Comparison of ENCODE assay signal across 7 mouse cellular contexts in genomic region chr7:45162551-45162950, GRCm38 (mm10). TPM values are rescaled to one million over a fixed set of nuclear protein-coding genes. Genes with fewer than 3 reads are reported as not detected.
DNase-seq lines count a peak whose midpoint lies in the region; ATAC-seq and TF ChIP-seq lines count a peak whose summit lies in the region.

No protein-coding gene starts in this region.

- H3K9me3 ChIP-seq in lung, embryonic 16.5 days (ENCODE audit: control insufficient read depth, low read length): no peaks in the 10 kb centered on the region
- no peaks in the 10 kb centered on the region for H3K9me3 ChIP-seq in forebrain, embryonic 14.5 days (replicated peaks; ENCODE audit: control insufficient read depth, low read length)
- H3K9me3 ChIP-seq in limb, embryonic 13.5 days: no peaks in the 10 kb centered on the region
- H3K9me3 ChIP-seq in stomach, embryonic 14.5 days (ENCODE audit: control insufficient read depth, low read depth, low read length): no peaks in the 10 kb centered on the region

- H3K4me3 ChIP-seq in lung, embryonic 16.5 days (ENCODE audit: low read length): peak overlapping the region; percentile 53
- H3K4me3 ChIP-seq in lung, adult 2 months (replicated peaks; ENCODE audit: extremely low read depth, low read depth, low read length): no peak overlapping the region
- H3K4me3 ChIP-seq in forebrain, embryonic 14.5 days (ENCODE audit: low read depth, low read length): peak overlapping the region; percentile 24; the same call in 1 of the 2 replicates
- peak overlapping the region; percentile 40 for H3K4me3 ChIP-seq in limb, embryonic 13.5 days
- peak overlapping the region; percentile 34 for H3K4me3 ChIP-seq in stomach, embryonic 14.5 days (ENCODE audit: low read depth, low read length)

- H3K27me3 ChIP-seq in lung, embryonic 16.5 days (ENCODE audit: control insufficient read depth, insufficient read depth, low read depth, low read length): peaks cover 52% of the 10 kb centered on the region
- H3K27me3 ChIP-seq in forebrain, embryonic 14.5 days (replicated peaks; ENCODE audit: control insufficient read depth, insufficient read depth, low read length): peaks cover 44% of the 10 kb centered on the region
- peaks cover 52% of the 10 kb centered on the region for H3K27me3 ChIP-seq in limb, embryonic 13.5 days
- peaks cover 42% of the 10 kb centered on the region for H3K27me3 ChIP-seq in stomach, embryonic 14.5 days (ENCODE audit: control insufficient read depth, insufficient read depth, low read length)

- peak overlapping the region; percentile 56 for H3K9ac ChIP-seq in lung, embryonic 16.5 days (ENCODE audit: low read length)
- peak overlapping the region; percentile 21; the same call in 1 of the 2 replicates for H3K9ac ChIP-seq in forebrain, embryonic 14.5 days (ENCODE audit: low read length)
- peak overlapping the region; percentile 48; the same call in 1 of the 2 replicates for H3K9ac ChIP-seq in limb, embryonic 13.5 days
- no peak overlapping the region for H3K9ac ChIP-seq in stomach, embryonic 14.5 days (replicated peaks; ENCODE audit: low read depth, low read length)

- peaks cover 9% of the 10 kb centered on the region; the same call in 1 of the 2 replicates for H3K36me3 ChIP-seq in lung, embryonic 16.5 days (ENCODE audit: control insufficient read depth, insufficient read depth, low read length)
- H3K36me3 ChIP-seq in forebrain, embryonic 14.5 days (ENCODE audit: control insufficient read depth, insufficient read depth, low read length): peaks cover 18% of the 10 kb centered on the region; the same call in 1 of the 2 replicates
- H3K36me3 ChIP-seq in limb, embryonic 13.5 days: peaks cover 34% of the 10 kb centered on the region
- H3K36me3 ChIP-seq in stomach, embryonic 14.5 days (ENCODE audit: control insufficient read depth, insufficient read depth, low read length): peaks cover 15% of the 10 kb centered on the region

- peak overlapping the region; percentile 87 for H3K4me2 ChIP-seq in lung, embryonic 16.5 days (ENCODE audit: low read depth, low read length)
- H3K4me2 ChIP-seq in forebrain, embryonic 14.5 days (ENCODE audit: low read length): peak overlapping the region; percentile 56
- peak overlapping the region; percentile 72 for H3K4me2 ChIP-seq in limb, embryonic 13.5 days (replicated peaks)
- peak overlapping the region; percentile 70 for H3K4me2 ChIP-seq in stomach, embryonic 14.5 days (replicated peaks; ENCODE audit: low read depth, low read length)

- no peak overlapping the region for H3K27ac ChIP-seq in lung, embryonic 16.5 days (ENCODE audit: low read length)
- peak overlapping the region; percentile 16; the same call in 1 of the 2 replicates for H3K27ac ChIP-seq in forebrain, embryonic 14.5 days (ENCODE audit: low read depth, low read length)
- H3K27ac ChIP-seq in limb, embryonic 13.5 days: no peak overlapping the region
- no peak overlapping the region for H3K27ac ChIP-seq in stomach, embryonic 14.5 days (ENCODE audit: low read length)

- TF ChIP-seq CTCF in lung, adult 2 months (IDR thresholded peaks at IDR 0.05; ENCODE audit: insufficient read depth, low read length): no peak

- 19% methylated on average over 6 of the region's 6 CpGs for WGBS in lung, embryonic 16.5 days
- 25% methylated on average over 6 of the region's 6 CpGs for WGBS in lung, adult 2 months
- WGBS in forebrain, embryonic 14.5 days: 31% methylated on average over 6 of the region's 6 CpGs
- WGBS in limb, embryonic 13.5 days: 25% methylated on average over 6 of the region's 6 CpGs
- WGBS in stomach, embryonic 14.5 days: 30% methylated on average over 6 of the region's 6 CpGs

- DNase-seq in lung, adult 2 months: no peak
- DNase-seq in forebrain, embryonic 14.5 days (ENCODE audit: low spot score): no peak
- no peak for DNase-seq in urinary bladder, postnatal 4 days (ENCODE audit: low spot score in 2 of 2)
- no peak for DNase-seq in cerebellum, postnatal 4 days (ENCODE audit: low spot score in 2 of 2)

- H3K4me1 ChIP-seq in lung, embryonic 16.5 days (replicated peaks; ENCODE audit: control insufficient read depth, insufficient read depth, low read length): peaks cover 6% of the 10 kb centered on the region
- H3K4me1 ChIP-seq in lung, adult 2 months (ENCODE audit: control insufficient read depth, insufficient read depth, low read length): no peaks in the 10 kb centered on the region
- peaks cover 7% of the 10 kb centered on the region for H3K4me1 ChIP-seq in forebrain, embryonic 14.5 days (ENCODE audit: control insufficient read depth, insufficient read depth, low read length)
- H3K4me1 ChIP-seq in limb, embryonic 13.5 days: peaks cover 13% of the 10 kb centered on the region
- peaks cover 4% of the 10 kb centered on the region; the same call in 1 of the 2 replicates for H3K4me1 ChIP-seq in stomach, embryonic 14.5 days (ENCODE audit: control insufficient read depth, insufficient read depth, low read length)

- no peak for TF ChIP-seq POLR2A in lung, adult 2 months (IDR thresholded peaks at IDR 0.05; ENCODE audit: borderline replicate concordance, extremely low read depth, low read depth, low read length)

- no peak; the same call in 1 of the 2 replicates for ATAC-seq in lung, embryonic 16.5 days (ENCODE audit: low read depth)
- ATAC-seq in forebrain, embryonic 14.5 days: no peak; the same call in 1 of the 2 replicates
- ATAC-seq in limb, embryonic 13.5 days (ENCODE audit: low FRiP score, low read depth): 0 out of 2 replicates have a peak, but pooled peaks have one; percentile 2
- ATAC-seq in stomach, embryonic 14.5 days (ENCODE audit: insufficient number of reproducible peaks, insufficient read depth, low FRiP score, low read depth): no peak; the same call in 1 of the 2 replicates

RNA-seq across cellular contexts. Expression of gene Slc17a7, which starts 1.2 kb away (rescaled TPM):
- 0.34 and 0.99 TPM in 2 replicates for polyA plus RNA-seq in lung, embryonic 16.5 days (2015; fragmentation: Nextera tagmentation; extraction: Ambion mirVana)
- polyA plus RNA-seq in lung, adult 2 months (2012; rRNA removed): 2.4 and 2.7 TPM in 2 replicates
- polyA plus RNA-seq in forebrain, embryonic 14.5 days (2014; fragmentation: Nextera tagmentation; extraction: Ambion mirVana): 14.6 and 15.9 TPM in 2 replicates
- 0.19 and 0.23 TPM in 2 replicates for polyA plus RNA-seq in limb, embryonic 13.5 days (2015; fragmentation: Nextera tagmentation; extraction: Ambion mirVana)
- polyA plus RNA-seq in stomach, embryonic 14.5 days (2014; fragmentation: Nextera tagmentation; extraction: Ambion mirVana): 0.20 TPM in 1 of 2 replicates, not detected in the other

RNA-seq across cellular contexts. Expression of gene Aldh16a1, which starts 8.2 kb away (rescaled TPM):
- polyA plus RNA-seq in lung, embryonic 16.5 days (2015; fragmentation: Nextera tagmentation; extraction: Ambion mirVana): 55.4 and 57.4 TPM in 2 replicates
- 48.6 and 58.5 TPM in 2 replicates for polyA plus RNA-seq in lung, adult 2 months (2012; rRNA removed)
- 24.4 and 26.8 TPM in 2 replicates for polyA plus RNA-seq in forebrain, embryonic 14.5 days (2014; fragmentation: Nextera tagmentation; extraction: Ambion mirVana)
- 45.1 and 46.4 TPM in 2 replicates for polyA plus RNA-seq in limb, embryonic 13.5 days (2015; fragmentation: Nextera tagmentation; extraction: Ambion mirVana)
- 43.4 and 54.1 TPM in 2 replicates for polyA plus RNA-seq in stomach, embryonic 14.5 days (2014; fragmentation: Nextera tagmentation; extraction: Ambion mirVana)

RNA-seq across cellular contexts. Expression of gene Pih1d1, which starts 8.4 kb away (rescaled TPM):
- 99.2 and 100 TPM in 2 replicates for polyA plus RNA-seq in lung, embryonic 16.5 days (2015; fragmentation: Nextera tagmentation; extraction: Ambion mirVana)
- 46.9 and 50.1 TPM in 2 replicates for polyA plus RNA-seq in lung, adult 2 months (2012; rRNA removed)
- 101 and 108 TPM in 2 replicates for polyA plus RNA-seq in forebrain, embryonic 14.5 days (2014; fragmentation: Nextera tagmentation; extraction: Ambion mirVana)
- polyA plus RNA-seq in limb, embryonic 13.5 days (2015; fragmentation: Nextera tagmentation; extraction: Ambion mirVana): 86.9 and 87.1 TPM in 2 replicates
- 103 and 114 TPM in 2 replicates for polyA plus RNA-seq in stomach, embryonic 14.5 days (2014; fragmentation: Nextera tagmentation; extraction: Ambion mirVana)

RNA-seq across cellular contexts. Expression of gene Gfy, which starts 16.8 kb away (rescaled TPM):
- polyA plus RNA-seq in lung, embryonic 16.5 days (2015; fragmentation: Nextera tagmentation; extraction: Ambion mirVana): not detected in 2 replicates
- 0.44 and 0.53 TPM in 2 replicates for polyA plus RNA-seq in lung, adult 2 months (2012; rRNA removed)
- polyA plus RNA-seq in forebrain, embryonic 14.5 days (2014; fragmentation: Nextera tagmentation; extraction: Ambion mirVana): not detected in 2 replicates
- not detected in 2 replicates for polyA plus RNA-seq in limb, embryonic 13.5 days (2015; fragmentation: Nextera tagmentation; extraction: Ambion mirVana)
- not detected in 2 replicates for polyA plus RNA-seq in stomach, embryonic 14.5 days (2014; fragmentation: Nextera tagmentation; extraction: Ambion mirVana)

RNA-seq across cellular contexts. Expression of gene Pth2, which starts 18.2 kb away (rescaled TPM):
- not detected in 2 replicates for polyA plus RNA-seq in lung, embryonic 16.5 days (2015; fragmentation: Nextera tagmentation; extraction: Ambion mirVana)
- polyA plus RNA-seq in lung, adult 2 months (2012; rRNA removed): not detected in 2 replicates
- not detected in 2 replicates for polyA plus RNA-seq in forebrain, embryonic 14.5 days (2014; fragmentation: Nextera tagmentation; extraction: Ambion mirVana)
- polyA plus RNA-seq in limb, embryonic 13.5 days (2015; fragmentation: Nextera tagmentation; extraction: Ambion mirVana): not detected in 2 replicates
- not detected in 2 replicates for polyA plus RNA-seq in stomach, embryonic 14.5 days (2014; fragmentation: Nextera tagmentation; extraction: Ambion mirVana)
